Mouse (Mus musculus) heart, postnatal 4 days (tissue): ENCODE measurements around the gene Socs7. TPM values are rescaled to one million over a fixed set of nuclear protein-coding genes. Genes with fewer than 3 reads are reported as not detected.

Experiments
- DNase-seq: peaks from one replicate; pipeline ENCODE4 v3.0.0; 2021
- total RNA-seq, 2 experiments: library from RNA; stranded (reverse); gene quantifications; 2 replicates each; pipeline ENCODE4 v1.2.3; 2021

Gene Socs7
- total RNA-seq, 2 experiments from 2014 or later = 24.2 to 28.9 TPM

DNA sequence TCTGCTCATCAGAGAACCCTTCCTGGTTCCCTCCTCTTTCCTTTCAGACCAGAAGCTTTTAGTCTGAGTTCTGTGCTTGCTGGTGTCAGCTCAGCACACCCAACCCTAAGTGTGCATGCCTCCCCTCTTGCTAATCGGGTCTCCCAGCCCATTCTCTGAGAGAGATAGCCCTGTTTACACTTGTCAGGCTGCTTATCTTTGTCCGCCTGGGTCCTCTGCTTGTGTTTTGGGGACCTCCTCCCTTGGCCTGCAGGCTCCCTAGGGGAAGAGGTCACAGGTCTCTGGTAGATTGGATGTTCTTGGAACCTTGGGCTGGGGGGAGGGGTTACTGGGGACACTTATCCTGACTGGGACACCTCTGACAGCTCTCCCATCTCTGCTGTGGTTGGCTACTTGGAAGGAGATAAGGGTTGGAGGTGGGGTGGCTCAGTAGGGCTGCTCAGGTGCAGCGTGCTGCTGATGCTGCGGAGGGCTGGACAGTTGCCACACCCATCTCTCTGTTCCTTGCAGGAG lies 83.7 kb downstream of the Socs7 start:
- no peak for DNase-seq

DNA sequence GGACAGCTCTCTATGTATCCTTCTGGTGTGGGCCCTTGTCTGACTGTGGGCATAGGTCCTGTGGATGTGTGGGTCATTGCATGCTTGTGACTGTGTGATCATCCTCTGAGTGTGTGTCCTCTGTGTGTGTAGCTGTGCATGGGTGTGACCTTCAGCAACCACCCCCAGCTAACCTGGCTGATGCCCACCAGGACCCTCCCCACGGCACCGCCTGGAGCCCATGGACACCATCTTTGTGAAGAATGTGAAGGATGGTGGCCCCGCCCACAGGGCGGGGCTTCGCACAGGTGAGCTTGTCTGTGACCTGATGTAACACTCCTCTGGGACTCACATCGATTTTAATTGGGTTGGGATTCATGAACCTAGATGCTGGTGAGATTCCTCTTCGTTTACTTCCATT lies 85.6 kb downstream of the Socs7 start:
- DNase-seq = no peak

Other genes with a start within 250 kb of the Socs7 start
- gene Tbx21, start 247.2 kb upstream of the Socs7 start, total RNA-seq = not detected
- gene Tbkbp1, start 211.1 kb upstream of the Socs7 start, total RNA-seq = 10 to 100 TPM; 17.0 to 17.7 TPM
- 100 to 1,000 TPM; 160 to 162 TPM for gene Kpnb1, start 174.7 kb upstream of the Socs7 start, total RNA-seq
- gene Npepps, start 81.9 kb upstream of the Socs7 start, total RNA-seq = 10 to 100 TPM; 85.9 to 97.2 TPM
- 10 to 100 TPM; 45.1 to 47.3 TPM for gene Mrpl45, start 46.8 kb upstream of the Socs7 start, total RNA-seq
- gene Gpr179, start 10.5 kb upstream of the Socs7 start, total RNA-seq = under 1 TPM; 0.05 to 0.17 TPM
- gene Arhgap23, start 53.0 kb downstream of the Socs7 start, total RNA-seq = 10 to 100 TPM; 51.0 to 52.3 TPM
- gene 4933428G20Rik, start 137.8 kb downstream of the Socs7 start, total RNA-seq = not detected
- under 1 TPM; 0.12 to 0.23 TPM for gene Srcin1, start 213.6 kb downstream of the Socs7 start, total RNA-seq